Mouse (Mus musculus): ENCODE results near the gene Nelfb.

Gene Nelfb

GRCm38 (mm10) chr2:25230581-25230980 lies 19.3 kb upstream of the Nelfb start:
- no peak for ATAC-seq (ENCODE audit: low TSS enrichment)

- ATAC-seq (ENCODE audit: low TSS enrichment) = no peak
Measured at GRCm38 (mm10) chr2:25229582-25229981, 18.3 kb upstream of the Nelfb start.

- no peak for ATAC-seq (ENCODE audit: low TSS enrichment)
Measured at GRCm38 (mm10) chr2:25228995-25229530, 17.8 kb upstream of the Nelfb start.

- peak; percentile 46 for ATAC-seq (ENCODE audit: low TSS enrichment)
Measured at GRCm38 (mm10) chr2:25228431-25228889, 17.2 kb upstream of the Nelfb start.

GRCm38 (mm10) chr2:25227406-25227805 lies 16.1 kb upstream of the Nelfb start:
- no peak for ATAC-seq (ENCODE audit: low TSS enrichment)

- no peak for ATAC-seq (ENCODE audit: low TSS enrichment)
Measured at GRCm38 (mm10) chr2:25226864-25227263, 15.6 kb upstream of the Nelfb start.

- no peak for ATAC-seq (ENCODE audit: low TSS enrichment)
Measured at GRCm38 (mm10) chr2:25225811-25226379, 14.6 kb upstream of the Nelfb start.

GRCm38 (mm10) chr2:25224766-25225752 lies 13.8 kb upstream of the Nelfb start:
- peak; percentile 83 for ATAC-seq (ENCODE audit: low TSS enrichment)

- no peak for ATAC-seq (ENCODE audit: low TSS enrichment)
Measured at GRCm38 (mm10) chr2:25224492-25224765, 13.1 kb upstream of the Nelfb start, which contains the start of gene Tubb4b. Tubb4b (minus strand) TSS chr2:25224702.

GRCm38 (mm10) chr2:25223681-25224491 lies 12.6 kb upstream of the Nelfb start:
- peak; percentile 44 for ATAC-seq (ENCODE audit: low TSS enrichment)

GRCm38 (mm10) chr2:25221331-25221772 lies 10.1 kb upstream of the Nelfb start:
- ATAC-seq (ENCODE audit: low TSS enrichment) = no peak

GRCm38 (mm10) chr2:25218445-25218844 lies 7.2 kb upstream of the Nelfb start, which contains the start of gene Fam166a:
Fam166a (plus strand) TSS chr2:25218745.
- ATAC-seq (ENCODE audit: low TSS enrichment) = no peak

GRCm38 (mm10) chr2:25217666-25218065 lies 6.4 kb upstream of the Nelfb start:
- ATAC-seq (ENCODE audit: low TSS enrichment) = no peak

GRCm38 (mm10) chr2:25214444-25214843 lies 3.2 kb upstream of the Nelfb start, which contains the start of gene Stpg3:
Stpg3 (minus strand) TSS chr2:25214637.
- ATAC-seq (ENCODE audit: low TSS enrichment) = no peak

GRCm38 (mm10) chr2:25213266-25213865 lies 2.1 kb upstream of the Nelfb start:
- ATAC-seq (ENCODE audit: low TSS enrichment) = no peak

GRCm38 (mm10) chr2:25210686-25211085 lies 603 bp downstream of the Nelfb start:
- peak; percentile 36 for ATAC-seq (ENCODE audit: low TSS enrichment)

- no peak for ATAC-seq (ENCODE audit: low TSS enrichment)
Measured at GRCm38 (mm10) chr2:25207593-25207992, 3.7 kb downstream of the Nelfb start.

GRCm38 (mm10) chr2:25203631-25204214 lies 7.6 kb downstream of the Nelfb start:
- no peak for ATAC-seq (ENCODE audit: low TSS enrichment)

GRCm38 (mm10) chr2:25200631-25201030 lies 10.7 kb downstream of the Nelfb start:
- ATAC-seq (ENCODE audit: low TSS enrichment) = no peak

- ATAC-seq (ENCODE audit: low TSS enrichment) = no peak
Measured at GRCm38 (mm10) chr2:25197946-25198345, 13.3 kb downstream of the Nelfb start.

- ATAC-seq (ENCODE audit: low TSS enrichment) = no peak
Measured at GRCm38 (mm10) chr2:25197191-25197590, 14.1 kb downstream of the Nelfb start.
